Mouse (Mus musculus) adrenal gland, postnatal 14 days (tissue): ENCODE measurements around the gene Fam173a. TPM values are rescaled to one million over a fixed set of nuclear protein-coding genes. Genes with fewer than 3 reads are reported as not detected.
A peak's percentile ranks its signal among the peaks of the same experiment; 100 is the strongest.

Experiments
- DNase-seq: peaks from one replicate; pipeline ENCODE4 v3.0.0; 2021; ENCODE audit warnings: mixed read lengths
- long read RNA-seq, 2 experiments: library from polyadenylated mRNA; stranded (forward); transcript quantifications; one replicate each; pipeline ENCODE4 v2.0.0; 2021
- total RNA-seq: library from RNA; stranded (reverse); gene quantifications from 2 replicates; pipeline ENCODE4 v1.2.3, GENCODE M21; 2021

Gene Fam173a
- total RNA-seq: 55.4 and 60.2 TPM in 2 replicates
- long read RNA-seq, experiment 1, transcript Fam173a-205 (3 exons, 1,886 nt): minor isoform, 15 of 75 reads
- long read RNA-seq, experiment 1, transcript Fam173a-201 (5 exons, 1,321 nt): major isoform, 55 of 75 reads
- long read RNA-seq, experiment 1, partial matches to known transcripts: 1 of 75 reads
- long read RNA-seq, experiment 1, other reads (novel, unspliced or antisense): 1 of 75 reads
- long read RNA-seq, experiment 2, transcript Fam173a-201 (5 exons, 1,321 nt): major isoform, 51 of 62 reads
- long read RNA-seq, experiment 2, transcript Fam173a-205 (3 exons, 1,886 nt): minor isoform, 6 of 62 reads
- long read RNA-seq, experiment 2, partial matches to known transcripts: 1 of 62 reads
- long read RNA-seq, experiment 2, other reads (novel, unspliced or antisense): 1 of 62 reads

DNA sequence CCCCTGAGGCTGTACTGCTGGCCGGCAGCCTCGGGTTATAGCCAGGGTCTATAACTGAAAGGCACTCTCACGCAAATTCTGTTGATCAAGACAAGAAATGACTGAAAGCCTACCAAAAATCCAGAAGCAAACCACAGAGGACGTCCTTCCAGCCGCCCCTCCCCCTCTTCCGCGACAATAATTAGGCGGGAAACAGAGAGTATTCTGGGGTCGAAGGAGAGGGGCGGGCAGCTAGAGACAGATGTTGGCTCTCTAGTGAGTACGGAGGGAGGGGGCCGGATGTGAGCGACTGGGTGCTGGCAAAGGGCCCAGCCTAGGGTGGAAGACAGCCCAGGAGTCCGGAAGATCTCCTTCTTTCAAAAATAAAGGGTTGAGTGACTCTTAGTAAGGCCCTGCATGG, at the start of gene Fam173a:
Gene Fam173a (minus strand): TSS at position 287 of the 400 bp plus-strand sequence.
- peak; percentile 91 for DNase-seq

DNA sequence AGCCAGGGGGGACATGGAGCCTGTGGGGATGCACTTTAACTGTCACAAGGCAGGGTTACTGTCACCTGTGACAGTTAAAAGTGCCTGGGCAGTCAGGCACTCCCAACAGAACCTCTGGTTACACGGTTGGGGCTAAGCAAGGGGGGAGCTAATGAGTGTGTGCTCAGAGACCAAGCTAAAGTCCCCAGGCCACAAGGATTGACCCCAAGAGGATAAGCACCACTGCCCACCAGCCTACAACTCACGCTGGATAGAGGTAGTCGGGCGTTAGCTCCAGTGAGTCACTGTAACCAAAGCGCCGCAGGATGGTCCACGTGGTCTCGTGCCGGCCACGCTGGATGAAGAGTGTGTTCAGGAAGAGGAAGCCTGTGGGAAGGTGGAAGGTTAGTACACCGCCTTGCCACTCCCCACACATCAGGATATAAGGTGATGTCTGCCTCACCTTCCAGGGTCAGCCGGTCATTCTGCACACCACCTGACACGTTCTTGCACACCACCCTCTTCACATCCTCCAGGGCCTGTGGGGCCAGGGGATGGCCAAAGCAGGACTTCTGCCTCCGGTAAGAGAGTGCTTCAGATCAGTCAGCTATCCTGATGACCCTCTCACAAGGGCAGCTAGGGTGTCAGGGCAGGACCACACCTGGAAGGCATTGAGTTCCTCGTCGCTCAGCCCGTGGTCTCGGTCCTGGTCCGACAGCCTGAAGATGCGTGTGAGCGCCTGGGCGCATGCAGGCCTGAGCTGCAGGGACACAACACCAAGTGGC, 48.6 kb upstream of the Fam173a start, which contains the start of gene Gm20683:
Gene Gm20683 (minus strand): TSS at position 647 of the 764 bp plus-strand sequence.
- no peak for DNase-seq

- no peak for DNase-seq
Measured at GRCm38 (mm10) chr17:25840519-25840918, 47.8 kb upstream of the Fam173a start.

DNA sequence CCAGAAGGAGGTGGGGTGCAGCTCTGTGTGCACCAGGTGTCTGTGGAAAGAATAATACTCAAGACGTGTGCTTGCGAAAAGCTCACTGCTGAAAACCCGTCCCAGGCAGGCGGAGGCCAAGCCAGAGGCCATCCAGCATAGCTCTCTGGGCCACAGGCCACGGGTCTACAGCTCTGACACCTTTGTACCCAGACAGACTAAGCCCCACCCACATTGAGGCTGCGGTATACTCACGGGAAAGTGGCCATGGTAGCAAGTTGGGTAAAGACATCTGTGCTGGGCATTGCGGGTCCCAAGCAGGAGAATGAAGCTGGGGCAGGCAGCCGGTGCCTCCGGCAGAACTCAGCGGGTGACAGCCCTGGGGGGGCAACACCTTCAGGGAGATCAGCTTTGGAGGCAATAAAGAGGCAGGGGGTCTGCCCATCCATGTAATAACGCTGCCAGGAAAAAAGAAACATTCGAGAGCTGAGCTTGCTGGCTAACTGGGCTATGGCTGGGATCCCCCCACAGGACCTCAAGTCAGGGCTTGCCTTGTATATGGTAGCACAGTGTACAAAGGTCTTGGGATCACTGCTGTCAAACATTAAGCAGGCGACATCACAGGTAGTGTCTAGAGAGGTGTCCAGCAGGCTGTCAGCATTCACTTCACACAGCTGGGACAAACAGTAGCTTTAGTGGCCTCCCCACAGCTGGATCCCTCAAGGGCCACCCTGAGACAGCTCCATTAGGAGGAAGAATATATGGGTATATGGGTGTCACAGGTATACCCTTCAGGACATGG, 46.9 kb upstream of the Fam173a start:
- DNase-seq: no peak

DNA sequence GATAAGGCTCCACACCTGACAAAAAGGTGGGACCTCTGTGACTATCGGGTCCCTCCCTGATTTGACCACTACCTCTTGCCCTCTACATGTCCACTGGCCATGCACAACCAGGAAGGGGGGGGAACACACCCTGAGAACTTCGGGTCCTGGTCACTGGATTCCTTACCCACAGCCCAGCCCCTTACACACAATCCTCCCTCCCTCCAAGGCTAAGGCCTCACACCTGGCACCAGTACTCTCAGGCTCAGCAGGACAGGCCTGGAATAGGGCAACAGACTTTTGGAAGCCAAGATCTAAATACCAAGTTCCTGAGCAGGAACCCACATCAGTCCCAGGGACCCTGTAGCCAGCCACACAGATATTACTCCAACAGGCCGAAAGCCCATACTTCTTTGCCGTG, 46.2 kb upstream of the Fam173a start:
- DNase-seq: no peak

- no peak for DNase-seq
Measured at GRCm38 (mm10) chr17:25837533-25837932, 44.8 kb upstream of the Fam173a start.

GRCm38 (mm10) chr17:25837076-25837410, 44.3 kb upstream of the Fam173a start, which contains the start of gene Rhbdl1:
Gene Rhbdl1 (minus strand): TSS chr17:25837295.
- DNase-seq: peak; percentile 92

GRCm38 (mm10) chr17:25836397-25837075, 43.8 kb upstream of the Fam173a start:
- peak; percentile 63 for DNase-seq

GRCm38 (mm10) chr17:25835816-25836215, 43.1 kb upstream of the Fam173a start:
- DNase-seq: peak; percentile 27

DNA sequence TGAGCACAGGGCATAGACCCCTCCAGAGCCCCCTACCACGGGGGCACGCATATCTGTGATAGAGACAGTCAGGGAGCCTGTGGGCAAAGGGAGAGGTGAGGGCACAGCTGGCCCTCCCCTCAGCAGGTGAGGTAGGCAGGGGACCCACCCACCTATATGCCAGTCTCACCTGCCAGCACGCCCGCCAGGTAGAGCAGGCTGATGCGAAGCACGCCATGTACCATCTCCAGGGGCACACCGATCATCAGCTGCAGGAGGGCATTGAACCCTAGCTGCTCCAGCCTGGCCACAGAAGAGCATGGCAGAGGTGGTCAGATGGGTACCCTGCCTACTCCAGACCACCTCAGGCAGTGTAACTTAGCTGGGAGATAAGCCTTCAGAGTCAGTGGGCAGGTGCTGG, 42.6 kb upstream of the Fam173a start:
- no peak for DNase-seq

DNA sequence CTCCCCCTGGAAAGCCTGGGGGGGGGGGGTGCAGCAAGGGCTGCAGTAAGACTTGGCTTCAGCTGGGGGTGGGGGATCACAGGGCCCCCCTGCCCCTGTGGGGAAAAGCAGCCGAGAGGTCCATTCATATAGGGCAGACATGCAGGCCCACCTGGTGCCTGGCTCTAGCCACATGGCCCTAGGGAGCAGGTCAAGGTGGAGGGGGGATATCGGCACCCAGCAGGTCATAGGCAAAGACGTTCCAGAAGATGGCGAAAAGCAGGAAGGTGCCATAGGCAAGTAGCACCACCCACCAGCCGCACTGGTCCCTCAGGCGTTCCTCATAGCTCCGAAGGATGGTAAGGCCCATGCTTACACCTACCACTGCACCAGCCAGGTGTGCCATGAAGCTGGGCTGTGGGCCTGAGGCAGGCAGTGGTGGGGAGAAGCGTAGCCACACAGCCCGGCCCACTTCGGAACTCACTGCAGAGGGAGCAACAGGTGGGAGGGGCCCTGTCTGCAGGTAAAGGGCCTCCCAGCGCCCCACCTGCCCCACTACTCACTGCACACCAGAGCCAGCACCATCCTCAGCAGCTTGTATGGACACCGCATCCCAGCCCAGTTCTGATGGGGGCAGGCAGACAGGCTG, 42.0 kb upstream of the Fam173a start:
- no peak for DNase-seq

DNA sequence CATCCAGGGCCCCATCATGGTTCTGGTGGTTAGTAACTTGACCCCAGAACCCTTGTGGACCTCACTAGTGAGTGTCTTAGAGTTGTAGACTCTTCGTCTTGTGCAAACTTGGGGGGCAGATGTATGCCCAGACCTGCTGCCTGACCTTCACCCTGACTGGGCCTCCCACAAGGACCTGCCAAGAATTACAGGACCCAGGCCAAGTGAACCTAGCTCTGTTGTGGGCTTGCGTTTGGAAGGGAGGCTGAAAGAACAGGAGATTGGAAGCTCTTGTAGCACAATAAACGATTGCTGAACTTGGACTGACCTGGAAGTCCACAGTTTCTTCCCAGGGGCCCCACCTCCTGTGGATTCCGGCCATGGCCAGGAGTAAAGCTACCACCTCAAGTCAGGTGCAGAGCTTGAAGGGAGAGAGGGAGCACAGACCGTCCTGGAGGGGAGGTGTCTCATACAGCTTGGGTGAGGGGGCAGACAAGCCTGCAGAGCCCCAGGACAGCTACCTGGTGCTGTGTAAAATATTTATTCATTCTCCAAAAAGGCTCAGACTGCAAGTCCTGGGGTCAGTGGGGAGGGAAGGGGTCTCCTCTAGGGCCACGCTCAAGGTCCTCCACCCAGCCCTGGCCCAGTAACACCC, 41.4 kb upstream of the Fam173a start:
- peak; percentile 58 for DNase-seq

- DNase-seq: peak; percentile 96
Measured at GRCm38 (mm10) chr17:25833291-25833663, 40.6 kb upstream of the Fam173a start, which contains the start of gene Stub1. Gene Stub1 (minus strand): TSS chr17:25833404.

GRCm38 (mm10) chr17:25832436-25833290, 40.0 kb upstream of the Fam173a start:
- peak; percentile 100 for DNase-seq

DNA sequence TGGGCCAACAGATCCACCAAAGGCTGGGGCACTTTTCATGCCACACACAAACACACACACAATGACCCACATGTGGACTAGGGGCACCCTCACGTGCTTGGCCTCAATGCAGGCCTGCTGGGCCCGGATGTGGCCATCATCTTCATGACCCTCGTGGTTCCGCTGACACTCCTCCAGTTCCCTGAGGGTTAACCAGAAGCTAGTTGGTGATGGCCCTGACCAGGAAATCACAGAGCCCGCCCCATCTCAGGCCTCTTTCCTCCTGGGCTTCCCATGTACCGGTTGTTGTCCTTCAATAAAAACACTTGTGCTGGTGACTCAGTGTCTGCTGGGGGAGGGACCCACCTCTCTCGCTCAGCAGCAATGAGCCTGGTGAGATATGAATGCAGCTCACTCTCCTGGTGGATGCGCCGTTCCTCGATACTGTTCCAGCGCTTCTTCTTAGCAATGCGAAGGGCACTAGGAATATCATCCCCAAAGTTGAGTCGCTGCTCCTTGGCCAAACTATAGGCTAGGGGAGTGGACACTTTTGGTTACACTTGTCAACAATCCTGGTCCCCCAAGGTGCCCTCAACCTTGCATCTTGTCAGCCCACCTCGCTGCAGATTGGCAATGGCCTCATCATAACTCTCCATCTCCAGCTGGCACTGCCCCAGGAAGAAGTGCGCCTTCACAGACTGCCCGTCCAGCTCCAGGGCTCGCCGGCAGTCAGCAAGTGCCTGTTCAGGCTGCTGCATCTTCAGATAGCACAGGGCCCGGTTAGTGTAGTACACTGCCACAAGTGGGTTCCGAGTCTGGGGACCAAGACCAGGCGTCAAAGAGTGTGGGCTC, 39.0 kb upstream of the Fam173a start:
- peak; percentile 81 for DNase-seq

- DNase-seq: no peak
Measured at GRCm38 (mm10) chr17:25830806-25831431, 38.2 kb upstream of the Fam173a start.

- no peak for DNase-seq
Measured at GRCm38 (mm10) chr17:25830200-25830753, 37.6 kb upstream of the Fam173a start.

DNA sequence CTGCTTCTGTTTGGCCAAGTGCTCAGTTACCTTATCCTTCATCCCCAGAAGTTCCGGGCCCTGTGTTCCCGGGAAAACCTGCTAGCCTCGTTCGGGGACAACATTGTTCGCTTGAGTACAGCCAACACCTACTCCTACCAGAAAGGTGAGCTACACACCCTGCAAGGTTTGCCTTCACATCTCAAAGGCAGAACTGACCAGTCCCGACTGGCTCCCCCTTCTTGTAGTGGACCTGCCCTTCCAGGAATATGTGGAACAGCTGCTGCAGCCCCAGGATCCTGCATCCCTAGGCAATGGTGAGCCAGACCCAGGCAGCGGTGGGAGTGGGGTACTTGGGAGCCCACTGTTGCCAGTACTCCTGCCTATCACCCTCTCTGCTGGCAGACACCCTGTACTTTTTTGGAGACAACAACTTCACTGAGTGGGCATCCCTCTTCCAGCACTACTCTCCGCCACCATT, 36.9 kb upstream of the Fam173a start:
- no peak for DNase-seq
